Mouse (Mus musculus): Measurements from ENCODE around the gene Bst2.

The Bst2 gene

DNA sequence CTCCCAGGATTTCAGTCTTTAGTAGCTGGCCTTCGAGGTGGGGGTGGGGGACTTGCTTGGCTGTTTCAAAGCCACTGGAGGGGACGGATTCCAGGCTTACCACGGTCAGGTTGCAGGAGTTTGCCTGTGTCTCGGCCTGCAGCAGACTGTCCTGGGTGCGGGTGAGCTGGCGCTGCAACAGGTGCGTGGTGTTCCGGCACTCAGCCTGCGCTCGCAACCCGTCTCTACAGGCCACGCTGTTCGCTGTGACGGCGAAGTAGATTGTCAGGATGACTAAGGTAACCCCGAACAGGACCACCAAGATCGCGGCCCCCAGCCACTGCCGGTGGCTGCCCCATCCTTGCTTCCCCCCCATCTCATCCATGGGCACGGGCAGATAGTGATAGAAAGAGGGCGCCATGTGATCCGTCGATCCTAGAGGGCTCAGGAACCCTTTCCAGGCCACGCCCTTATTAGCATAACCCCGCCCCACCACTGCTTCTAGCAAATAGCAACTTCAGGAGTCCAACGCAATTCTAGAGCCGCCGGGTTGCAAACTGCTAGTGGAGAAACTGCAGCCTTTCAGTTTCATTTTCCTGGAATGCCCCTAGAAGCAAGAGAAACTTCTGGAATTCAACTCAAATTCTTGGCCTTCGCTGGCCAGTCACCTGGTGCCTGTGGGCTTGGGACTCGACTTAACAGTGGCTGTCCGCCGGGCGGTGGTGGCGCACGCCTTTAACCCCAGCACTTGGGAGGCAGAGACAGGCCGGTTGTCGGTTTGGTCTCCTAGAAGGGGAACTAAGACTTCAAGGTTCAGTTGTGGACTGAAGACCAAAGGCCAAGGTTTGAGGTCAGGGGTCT, at the start of gene Bst2:
Bst2 (minus strand) TSS at position 429 of the 840 bp plus-strand sequence.
- DNase-seq (ENCODE audit: low read depth, low spot score): peak; percentile 94

GRCm38 (mm10) chr8:71586891-71587290, 49.6 kb upstream of the Bst2 start:
- DNase-seq (ENCODE audit: low read depth, low spot score): peak; percentile 75

DNA sequence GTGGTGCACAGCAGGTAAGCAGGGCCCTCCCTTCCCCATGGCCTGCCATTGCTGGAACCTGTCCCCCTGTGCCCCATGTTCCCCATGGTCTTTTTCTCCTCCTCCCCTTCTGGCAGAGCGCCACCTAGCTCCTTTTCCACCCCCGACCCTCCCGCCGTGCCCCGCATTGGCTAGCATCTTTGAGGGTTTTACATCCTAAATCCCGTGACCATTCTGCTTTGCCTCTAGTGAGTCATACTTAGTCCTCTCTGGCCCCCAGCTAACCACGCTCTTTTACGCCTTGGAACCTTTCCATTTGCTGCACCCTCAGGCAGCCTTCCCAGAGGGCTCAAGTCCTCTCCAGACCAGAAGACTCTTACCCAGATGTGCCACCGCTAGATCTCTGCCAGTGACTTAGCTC, 42.9 kb upstream of the Bst2 start:
- DNase-seq (ENCODE audit: low read depth, low spot score): no peak

DNA sequence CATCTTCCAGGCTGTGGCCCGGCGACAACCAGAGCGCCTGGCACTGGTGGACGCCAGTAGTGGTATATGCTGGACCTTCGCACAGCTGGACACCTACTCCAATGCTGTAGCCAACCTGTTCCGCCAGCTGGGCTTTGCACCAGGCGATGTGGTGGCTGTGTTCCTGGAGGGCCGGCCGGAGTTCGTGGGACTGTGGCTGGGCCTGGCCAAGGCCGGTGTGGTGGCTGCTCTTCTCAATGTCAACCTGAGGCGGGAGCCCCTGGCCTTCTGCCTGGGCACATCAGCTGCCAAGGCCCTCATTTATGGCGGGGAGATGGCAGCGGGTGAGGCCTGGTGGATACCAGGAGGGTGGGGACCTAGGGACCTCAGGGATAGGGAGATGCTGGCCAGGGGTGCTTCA, 42.2 kb upstream of the Bst2 start:
- DNase-seq (ENCODE audit: low read depth, low spot score): no peak

DNA sequence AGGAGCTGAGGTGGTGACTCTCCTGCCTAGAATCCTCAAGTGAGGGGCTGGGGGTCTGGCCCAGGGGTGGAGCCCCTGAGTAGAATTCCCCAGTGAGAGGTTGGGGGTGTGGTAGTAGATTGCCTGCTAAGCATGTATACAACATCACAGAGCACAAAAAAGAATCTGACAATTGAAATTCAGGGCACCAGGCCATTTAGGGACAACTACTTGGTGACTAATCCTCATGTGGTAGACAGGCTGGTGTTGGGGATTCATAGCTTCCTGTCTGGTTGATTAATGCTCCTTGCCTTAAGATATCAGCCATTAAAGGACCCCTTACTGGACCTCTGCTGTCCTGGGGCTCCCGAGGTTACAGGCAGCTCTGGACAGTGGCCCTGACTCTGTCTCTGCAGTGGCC, 41.8 kb upstream of the Bst2 start:
- DNase-seq (ENCODE audit: low read depth, low spot score): no peak

- DNase-seq (ENCODE audit: low read depth, low spot score): no peak
Measured at GRCm38 (mm10) chr8:71577856-71578387, 40.7 kb upstream of the Bst2 start.

DNA sequence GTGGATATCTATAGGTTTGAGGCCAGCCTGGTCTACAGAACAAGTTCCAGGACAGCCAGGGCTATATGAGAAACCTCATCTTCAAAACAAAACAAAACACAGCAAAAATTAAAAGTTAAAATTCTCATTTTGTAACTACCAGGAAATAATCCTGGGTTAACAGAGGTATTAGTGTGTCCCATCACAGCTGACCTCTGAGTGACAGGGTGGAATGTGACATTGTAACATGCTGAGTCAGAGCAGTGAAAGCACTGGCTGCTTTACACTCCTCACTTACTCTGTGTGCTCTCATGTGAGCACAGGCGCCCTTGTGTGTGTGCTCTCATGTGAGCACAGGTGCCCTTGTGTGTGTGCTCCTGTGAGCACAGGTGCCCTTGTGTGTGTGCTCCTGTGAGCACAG, 37.8 kb upstream of the Bst2 start:
- no peak for DNase-seq (ENCODE audit: low read depth, low spot score)

GRCm38 (mm10) chr8:71574426-71574825, 37.2 kb upstream of the Bst2 start:
- no peak for DNase-seq (ENCODE audit: low read depth, low spot score)

GRCm38 (mm10) chr8:71572847-71573633, 35.8 kb upstream of the Bst2 start:
- DNase-seq (ENCODE audit: low read depth, low spot score): no peak

GRCm38 (mm10) chr8:71572077-71572476, 34.8 kb upstream of the Bst2 start:
- DNase-seq (ENCODE audit: low read depth, low spot score): no peak

- DNase-seq (ENCODE audit: low read depth, low spot score): peak; percentile 100
Measured at GRCm38 (mm10) chr8:71570291-71570954, 33.2 kb upstream of the Bst2 start.

DNA sequence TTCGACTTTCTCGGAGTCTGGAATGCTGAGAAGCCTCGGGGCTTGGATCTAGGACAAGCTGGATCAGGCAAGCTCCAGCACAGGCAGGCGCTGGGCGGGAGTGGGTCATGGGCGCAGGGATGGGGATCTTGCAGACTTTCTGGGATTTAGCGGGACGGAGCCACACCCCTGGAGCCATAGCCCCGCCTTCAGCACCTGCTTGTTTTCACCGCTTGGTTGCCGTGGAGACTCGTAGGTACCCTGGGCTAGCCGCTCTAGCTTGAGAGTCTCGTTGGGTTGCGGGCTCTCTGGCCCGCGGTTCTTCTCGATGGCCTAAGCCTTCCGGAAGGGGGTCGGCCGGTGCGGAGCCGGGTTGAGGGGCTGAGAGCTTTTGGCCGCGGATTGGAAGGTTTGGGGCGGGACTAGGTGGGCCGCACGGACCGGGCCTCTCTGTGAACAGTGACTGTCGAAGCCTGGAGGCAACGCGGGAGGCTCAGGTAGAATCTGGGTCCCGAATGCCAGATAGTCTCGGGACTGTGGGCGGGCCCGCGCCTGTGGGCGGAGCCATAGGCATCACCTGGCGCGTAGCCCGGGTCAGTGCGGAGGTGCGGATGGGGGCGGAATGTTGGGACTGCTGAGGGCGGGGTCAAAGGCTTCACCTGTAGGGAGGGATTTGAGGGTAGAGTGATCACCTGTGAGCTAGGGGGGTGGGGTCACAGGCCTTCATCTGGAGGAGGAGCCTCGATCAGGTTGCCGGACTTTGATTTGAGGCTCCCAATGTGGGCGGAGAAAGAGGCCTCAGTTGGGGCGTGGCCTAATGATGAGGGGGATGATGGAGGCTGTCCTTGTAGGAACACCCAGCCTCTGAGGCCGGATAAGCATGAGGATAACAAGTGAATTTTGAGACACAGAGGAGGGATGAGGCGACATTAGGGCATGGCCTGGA, 32.4 kb upstream of the Bst2 start:
- DNase-seq (ENCODE audit: low read depth, low spot score): peak; percentile 98

DNA sequence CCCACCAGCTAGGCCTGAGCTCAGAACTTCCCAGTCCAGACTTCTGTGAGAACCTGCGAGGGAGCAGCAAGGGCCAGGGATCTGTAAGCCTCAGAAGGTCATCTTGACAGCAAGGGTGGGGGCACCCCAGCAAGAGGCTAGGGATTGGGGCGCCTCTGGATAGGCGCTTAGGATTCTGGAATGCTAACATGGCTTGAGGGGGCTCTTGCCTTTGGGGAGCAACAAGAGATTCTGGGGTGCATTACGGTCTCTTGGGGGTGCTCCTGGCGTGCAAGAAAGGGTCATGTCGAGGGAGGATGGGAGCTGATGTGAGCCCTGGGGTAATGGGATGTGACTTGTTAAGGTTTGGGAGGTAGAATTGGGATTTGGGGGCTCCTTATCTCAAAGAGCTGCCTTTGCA, 31.7 kb upstream of the Bst2 start:
- DNase-seq (ENCODE audit: low read depth, low spot score): no peak

DNA sequence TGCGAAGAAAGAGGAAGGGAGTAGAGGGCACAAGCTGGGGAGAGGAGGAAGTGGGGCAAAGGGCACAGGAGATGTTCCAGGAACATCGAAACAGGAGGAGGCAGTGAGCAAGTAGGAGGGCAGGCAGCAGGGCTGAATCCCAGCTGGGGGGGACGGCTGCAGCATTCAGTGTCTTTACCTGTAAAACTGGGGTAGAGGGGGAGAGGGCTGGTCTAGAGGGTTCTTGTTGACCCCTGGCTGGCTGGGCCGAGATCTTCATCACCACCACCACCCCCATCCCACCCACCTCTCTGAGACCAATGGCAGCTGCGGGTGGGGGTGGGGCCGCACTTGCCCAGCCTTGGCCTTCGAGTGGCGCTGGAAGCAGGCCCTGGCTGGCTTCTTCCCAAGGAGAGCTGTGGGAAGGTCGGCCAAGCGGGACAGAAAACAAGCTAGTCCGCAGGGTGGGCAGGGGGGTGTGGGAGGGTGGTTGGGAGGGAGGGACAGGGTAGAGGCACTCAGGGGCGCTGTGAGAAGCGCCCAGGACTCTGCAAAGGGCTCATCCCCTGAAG, 31.2 kb upstream of the Bst2 start, which contains the start of gene Slc27a1:
Slc27a1 (plus strand) TSS at position 496 of the 551 bp plus-strand sequence.
- DNase-seq (ENCODE audit: low read depth, low spot score): no peak

GRCm38 (mm10) chr8:71567587-71567986, 30.3 kb upstream of the Bst2 start:
- no peak for DNase-seq (ENCODE audit: low read depth, low spot score)

GRCm38 (mm10) chr8:71566501-71566900, 29.2 kb upstream of the Bst2 start, which contains the start of gene Nxnl1:
Nxnl1 (minus strand) TSS chr8:71566601.
- no peak for DNase-seq (ENCODE audit: low read depth, low spot score)

GRCm38 (mm10) chr8:71563992-71564391, 26.7 kb upstream of the Bst2 start:
- no peak for DNase-seq (ENCODE audit: low read depth, low spot score)

DNA sequence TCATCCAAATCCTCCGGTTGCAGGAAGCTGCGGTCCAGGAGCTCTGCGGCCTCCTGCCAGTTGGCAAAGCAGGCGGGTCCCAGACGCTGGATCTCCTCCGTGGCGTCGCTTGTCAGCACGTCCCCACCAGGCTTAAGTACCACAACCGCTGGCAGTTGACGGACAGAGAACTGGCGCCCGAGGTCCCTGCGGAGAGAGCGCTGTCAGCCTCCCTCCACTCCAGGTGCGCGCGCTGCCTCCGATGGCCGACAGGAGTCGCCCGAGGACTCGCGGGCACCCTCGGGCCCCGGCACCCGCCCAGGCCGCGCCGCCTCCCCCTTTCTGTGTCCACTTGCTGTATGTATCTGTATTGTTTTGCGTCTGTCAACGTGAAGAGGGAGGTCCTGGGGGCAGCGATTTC, 25.5 kb upstream of the Bst2 start:
- peak; percentile 88 for DNase-seq (ENCODE audit: low read depth, low spot score)

DNA sequence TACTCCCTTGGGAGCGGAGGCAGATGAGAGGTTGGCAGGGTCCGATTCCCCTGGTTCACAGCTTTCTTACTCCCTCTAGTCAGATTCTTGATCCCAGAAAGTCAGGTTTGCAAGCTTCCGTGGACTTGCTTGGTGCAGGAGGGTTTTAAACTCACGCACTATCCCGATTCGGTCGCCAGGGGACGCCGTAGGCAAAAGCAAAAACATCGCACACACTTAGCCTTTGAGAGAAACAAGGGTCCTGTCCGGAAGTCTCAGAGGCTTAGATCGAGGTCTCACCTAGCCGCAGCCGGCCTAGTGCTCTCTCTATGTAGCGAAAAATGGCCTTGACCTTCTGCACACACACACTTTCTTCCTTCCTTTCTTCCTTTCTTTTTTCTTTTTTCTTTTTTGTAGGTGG, 24.1 kb upstream of the Bst2 start:
- peak; percentile 90 for DNase-seq (ENCODE audit: low read depth, low spot score)

DNA sequence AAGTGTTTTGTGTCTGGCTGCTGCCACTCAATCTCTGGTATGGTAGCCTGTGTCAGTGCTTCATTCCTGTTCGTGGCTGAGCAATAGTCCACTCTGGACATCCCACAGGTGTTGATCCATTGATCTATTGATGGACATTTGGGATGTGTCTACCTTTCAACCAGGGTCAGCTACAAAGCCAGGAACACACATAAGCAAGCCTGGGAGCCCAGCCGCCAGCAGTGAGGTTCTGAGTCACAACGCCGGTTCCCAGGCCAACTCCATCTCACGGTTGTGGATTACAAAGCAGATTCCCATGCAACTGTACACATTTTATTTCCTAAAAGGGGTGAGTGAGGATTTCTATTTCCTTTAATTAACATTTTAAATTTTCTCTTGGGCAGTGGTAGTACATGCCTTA, 23.5 kb upstream of the Bst2 start:
- DNase-seq (ENCODE audit: low read depth, low spot score): no peak
